Mouse (Mus musculus): ENCODE measurements around the gene Slc40a1. TPM values are rescaled to one million over a fixed set of nuclear protein-coding genes. Genes with fewer than 3 reads are reported as not detected.

Gene Slc40a1
- total and polyA plus RNA-seq, 3 experiments, result 36.8 to 74.7 TPM; not detected in 1

DNA sequence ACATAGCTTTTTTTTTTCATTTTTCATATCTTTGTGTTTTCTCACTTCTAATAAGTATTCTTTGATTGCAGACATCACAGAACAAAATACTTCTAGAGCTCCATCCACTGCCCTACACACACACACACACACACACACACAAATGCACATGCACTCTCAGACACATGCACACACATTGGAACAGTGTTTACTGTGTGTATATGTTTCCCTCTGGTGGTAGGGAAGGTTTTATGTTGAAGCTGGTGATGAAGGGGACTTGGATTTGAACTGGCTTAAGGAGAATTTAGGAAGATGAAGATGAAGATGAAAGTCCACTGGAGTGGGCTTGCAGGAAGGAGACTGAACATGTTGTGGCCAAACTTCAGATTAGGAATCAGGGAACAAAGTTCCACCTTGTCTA lies 4.8 kb upstream of the Slc40a1 start:
- H3K27ac ChIP-seq (ENCODE audit: control insufficient read depth, low read depth, low read length), result no peak overlapping the region
- no peak overlapping the region for H3K4me3 ChIP-seq (ENCODE audit: control insufficient read depth in 1 of 2, insufficient read depth in 1 of 2, low read depth in 2 of 2, low read length in 2 of 2)
- peaks cover 4 to 6% of the 10 kb centered on the region in 2 experiments for H3K4me1 ChIP-seq (ENCODE audit: control insufficient read depth in 1 of 2, insufficient read depth in 2 of 2, low read length in 2 of 2)
- no peak overlapping the region for H3K9ac ChIP-seq (ENCODE audit: control insufficient read depth, low read depth, low read length, poor library complexity, severe bottlenecking)
- peaks cover under 1% of the 10 kb centered on the region; the same call in 1 of the 2 replicates for H3K79me2 ChIP-seq (ENCODE audit: control insufficient read depth, insufficient read depth, low read length, poor library complexity)
- no peaks in the 10 kb centered on the region for H3K9me3 ChIP-seq (replicated peaks; ENCODE audit: insufficient read depth, low read length)
- TF ChIP-seq MEF2A (IDR thresholded peaks at IDR 0.05; ENCODE audit: extremely low read depth, insufficient replicate concordance, low read depth, low read length, poor library complexity, severe bottlenecking) (no peak), SMC3 (IDR thresholded peaks at IDR 0.05; ENCODE audit: low read depth, low read length) (peak; percentile 71), NRF1 (IDR thresholded peaks at IDR 0.05; ENCODE audit: insufficient read depth, low read depth, low read length, poor library complexity, severe bottlenecking) (no peak), RAD21 (IDR thresholded peaks at IDR 0.05; ENCODE audit: low read depth, low read length) (peak; percentile 63), ZC3H11A (IDR thresholded peaks at IDR 0.05; ENCODE audit: low read depth, low read length) (peak; percentile 71), TBP (IDR thresholded peaks at IDR 0.05; ENCODE audit: low read depth, low read length) (no peak), BHLHE40 (IDR thresholded peaks at IDR 0.05; ENCODE audit: borderline replicate concordance, low read depth, low read length) (no peak), MAZ (IDR thresholded peaks at IDR 0.05; ENCODE audit: low read depth, low read length) (no peak), GATA1 (IDR thresholded peaks at IDR 0.05; ENCODE audit: low read depth, low read length) (no peak), CTCF (IDR thresholded peaks at IDR 0.05 in 2 of 3, conservative IDR thresholded peaks at IDR 0.05 in 1 of 3; ENCODE audit: control insufficient read depth in 1 of 3, insufficient read depth in 1 of 3, low read depth in 2 of 3, low read length in 3 of 3, poor library complexity in 1 of 3, severe bottlenecking in 1 of 3) (peak in 2 of 3 experiments; percentile 7 to 58; a peak in 2 of 6 replicates), RCOR1 (IDR thresholded peaks at IDR 0.05; ENCODE audit: low read depth, low read length) (no peak)
- DNase-seq (ENCODE audit: low read depth, low spot score), result peak; percentile 46
- H3K27me3 ChIP-seq (ENCODE audit: control insufficient read depth in 1 of 2, insufficient read depth in 2 of 2, low read length in 2 of 2), result no peaks in the 10 kb centered on the region
- peaks cover 0 to 5% of the 10 kb centered on the region in 2 experiments; a peak in 2 of 4 replicates for H3K36me3 ChIP-seq (ENCODE audit: control insufficient read depth in 1 of 2, insufficient read depth in 2 of 2, low read length in 2 of 2)

DNA sequence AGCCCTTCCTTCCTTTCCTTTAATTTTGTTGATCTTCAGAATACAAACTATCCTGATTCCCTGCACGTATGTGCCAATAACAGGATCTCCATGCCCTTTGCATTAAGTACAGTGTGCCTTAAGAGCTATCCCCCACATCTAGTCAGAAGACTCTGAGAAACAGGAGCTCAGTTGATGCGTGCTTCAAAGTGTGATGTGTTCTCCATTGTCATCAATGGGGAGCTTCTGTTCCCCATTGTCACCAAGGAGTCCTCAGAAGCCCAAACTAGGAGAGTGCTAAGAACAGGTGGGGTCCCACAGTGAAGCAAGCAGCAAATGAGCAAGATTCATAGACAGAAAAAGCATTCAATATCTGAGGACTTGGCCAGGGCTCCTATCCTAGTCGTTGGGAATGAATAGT lies 588 bp upstream of the Slc40a1 start:
- Histone ChIP-seq H3K9ac (ENCODE audit: control insufficient read depth, low read depth, low read length, poor library complexity, severe bottlenecking) (no peak overlapping the region), H3K79me2 (ENCODE audit: control insufficient read depth, insufficient read depth, low read length, poor library complexity) (peaks cover 16% of the 10 kb centered on the region), H3K9me3 (replicated peaks; ENCODE audit: insufficient read depth, low read length) (no peaks in the 10 kb centered on the region), H3K4me3 (ENCODE audit: control insufficient read depth in 1 of 2, insufficient read depth in 1 of 2, low read depth in 2 of 2, low read length in 2 of 2) (peak overlapping the region in 1 of 2 experiments; percentile 29; a peak in 2 of 4 replicates), H3K27ac (ENCODE audit: control insufficient read depth, low read depth, low read length) (peak overlapping the region; percentile 89), H3K36me3 (ENCODE audit: control insufficient read depth in 1 of 2, insufficient read depth in 2 of 2, low read length in 2 of 2) (peaks cover 8 to 23% of the 10 kb centered on the region in 2 experiments), H3K27me3 (ENCODE audit: control insufficient read depth in 1 of 2, insufficient read depth in 2 of 2, low read length in 2 of 2) (no peaks in the 10 kb centered on the region), H3K4me1 (ENCODE audit: control insufficient read depth in 1 of 2, insufficient read depth in 2 of 2, low read length in 2 of 2) (peaks cover 11 to 15% of the 10 kb centered on the region in 2 experiments)
- TF ChIP-seq MAX (IDR thresholded peaks at IDR 0.05; ENCODE audit: low read length) (no peak), GATA1 (IDR thresholded peaks at IDR 0.05; ENCODE audit: low read depth, low read length) (no peak), MAZ (IDR thresholded peaks at IDR 0.05; ENCODE audit: low read depth, low read length) (no peak), USF1 (IDR thresholded peaks at IDR 0.05; ENCODE audit: low read depth, low read length) (no peak)
- peak; percentile 59 for DNase-seq (ENCODE audit: low read depth, low spot score)

Measured in MEL (cell line).